Mouse (Mus musculus) embryonic facial prominence, embryonic 14.5 days (tissue): ENCODE results near the gene Ypel4. TPM values are rescaled to one million over a fixed set of nuclear protein-coding genes. Genes with fewer than 3 reads are reported as not detected.
A peak's percentile ranks its signal among the peaks of the same experiment; 100 is the strongest.

Source experiments
- ATAC-seq: fragments of 200-750 bp; cut with Nextera tagmentation; 2 replicates; pipeline ENCODE4 v1.8.0; 2017; ENCODE audit warnings: low read depth, moderate number of reproducible peaks, moderate TSS enrichment
- DNase-seq: peaks from one replicate; pipeline ENCODE4 v3.0.0-alpha.2; 2015; ENCODE audit warnings: low spot score
- H3K27ac ChIP-seq: fragments of 300-500 bp; sonication (generic); replicated peaks from 2 replicates; pipeline ENCODE4 v1.5.1; 2014; ENCODE audit warnings: low read depth, mild to moderate bottlenecking, low read length, moderate library complexity
- H3K27me3 ChIP-seq: fragments of 300-500 bp; sonication (generic); replicated peaks from 2 replicates; pipeline ENCODE4 v1.6.1; 2014; ENCODE audit warnings: low read length; ENCODE audit not compliant: control insufficient read depth, insufficient read depth
- H3K36me3 ChIP-seq: fragments of 300-500 bp; sonication (generic); 2 replicates; pipeline ENCODE4 v1.6.1; 2014; ENCODE audit warnings: low read length, mixed read lengths; ENCODE audit not compliant: control insufficient read depth, insufficient read depth
- H3K4me1 ChIP-seq: fragments of 300-500 bp; sonication (generic); 2 replicates; pipeline ENCODE4 v1.6.1; 2014; ENCODE audit warnings: antibody characterized with exemption, low read length; ENCODE audit not compliant: control insufficient read depth, insufficient read depth
- H3K4me2 ChIP-seq: fragments of 300-500 bp; sonication (generic); 2 replicates; pipeline ENCODE4 v1.6.1; 2014; ENCODE audit warnings: low read depth, mild to moderate bottlenecking, low read length, moderate library complexity, mixed read lengths
- H3K4me3 ChIP-seq: fragments of 300-500 bp; sonication (generic); 2 replicates; pipeline ENCODE4 v1.5.1; 2014; ENCODE audit warnings: low read depth, mild to moderate bottlenecking, low read length
- H3K9ac ChIP-seq: fragments of 300-500 bp; sonication (generic); 2 replicates; pipeline ENCODE4 v1.6.1; 2014; ENCODE audit warnings: low read depth, mild to moderate bottlenecking, low read length, moderate library complexity, mixed read lengths
- H3K9me3 ChIP-seq: fragments of 300-500 bp; sonication (generic); 2 replicates; pipeline ENCODE4 v1.6.1; 2016; ENCODE audit warnings: low read length; ENCODE audit not compliant: control insufficient read depth
- WGBS: fragments of 180-500 bp; shearing (Covaris S2); extraction: QIAGEN DNeasy Blood & Tissue Kit; methylation state at CpG from one replicate; pipeline ENCODE4 v1.1.7; 2014; 5-methylcytosine and 5-hydroxymethylcytosine counted together
- polyA plus RNA-seq: library from polyadenylated mRNA; unstranded; fragments of >200 nt; fragmentation: Nextera tagmentation; extraction: Ambion mirVana; gene quantifications from 2 replicates; pipeline ENCODE4 v1.2.1, GENCODE M21; 2014

Gene Ypel4
- 5.5 and 6.5 TPM in 2 replicates for polyA plus RNA-seq

GRCm38 (mm10) chr2:84733579-84734300 lies at the start of gene Ypel4:
Ypel4 (plus strand) TSS chr2:84734058.
- Histone ChIP-seq H3K27me3 (no peaks in the 10 kb centered on the region), H3K4me2 (peak within 1 kb of the TSS; percentile 70), H3K27ac (0 out of 2 replicates have a peak within 1 kb of the TSS, but pooled peaks have one; percentile 39), H3K9ac (peak within 1 kb of the TSS; percentile 68), H3K9me3 (no peaks in the 10 kb centered on the region), H3K4me3 (peak within 1 kb of the TSS; percentile 47), H3K4me1 (peaks cover 39% of the 10 kb centered on the region), H3K36me3 (no peaks in the 10 kb centered on the region)
- WGBS: 2% methylated on average over 8 of the region's 8 CpGs
- ATAC-seq (peak; percentile 64), DNase-seq (peak; percentile 66)

GRCm38 (mm10) chr2:84688080-84688844 lies 45.6 kb upstream of the Ypel4 start:
- Histone ChIP-seq H3K9me3 (no peaks in the 10 kb centered on the region), H3K4me3 (no peak overlapping the region), H3K4me2 (no peak overlapping the region), H3K4me1 (no peaks in the 10 kb centered on the region), H3K27ac (no peak overlapping the region), H3K36me3 (peaks cover 83% of the 10 kb centered on the region), H3K27me3 (no peaks in the 10 kb centered on the region), H3K9ac (no peak overlapping the region)
- DNase-seq (no peak), ATAC-seq (no peak)
- 77% methylated on average over 2 of the region's 2 CpGs for WGBS

- Histone ChIP-seq H3K27ac (no peak overlapping the region), H3K36me3 (peaks cover 90% of the 10 kb centered on the region), H3K4me3 (no peak overlapping the region), H3K9ac (no peak overlapping the region), H3K27me3 (no peaks in the 10 kb centered on the region), H3K4me1 (no peaks in the 10 kb centered on the region), H3K4me2 (no peak overlapping the region), H3K9me3 (no peaks in the 10 kb centered on the region)
- DNase-seq: no peak
- ATAC-seq: no peak; the same call in 1 of the 2 replicates
- 92% methylated on average over 12 of the region's 12 CpGs for WGBS
Measured at GRCm38 (mm10) chr2:84690050-84690449, 43.8 kb upstream of the Ypel4 start.

- no peak overlapping the region for H3K4me2 ChIP-seq
- DNase-seq: no peak
- no peak overlapping the region for H3K9ac ChIP-seq
- H3K36me3 ChIP-seq: peaks cover 83% of the 10 kb centered on the region
- WGBS: 91% methylated on average over 5 of the region's 5 CpGs
- no peak overlapping the region for H3K27ac ChIP-seq
- no peaks in the 10 kb centered on the region for H3K9me3 ChIP-seq
- no peaks in the 10 kb centered on the region for H3K4me1 ChIP-seq
- no peaks in the 10 kb centered on the region for H3K27me3 ChIP-seq
- H3K4me3 ChIP-seq: no peak overlapping the region
- no peak for ATAC-seq
Measured at GRCm38 (mm10) chr2:84695007-84695695, 38.7 kb upstream of the Ypel4 start.

GRCm38 (mm10) chr2:84703497-84703896 lies 30.4 kb upstream of the Ypel4 start:
- ATAC-seq (no peak), DNase-seq (no peak)
- H3K9me3 ChIP-seq: no peaks in the 10 kb centered on the region
- H3K36me3 ChIP-seq: peaks cover 83% of the 10 kb centered on the region
- no peaks in the 10 kb centered on the region for H3K27me3 ChIP-seq
- no peaks in the 10 kb centered on the region for H3K4me1 ChIP-seq
- no peak overlapping the region for H3K9ac ChIP-seq
- no peak overlapping the region for H3K4me2 ChIP-seq
- no peak overlapping the region for H3K27ac ChIP-seq
- 90% methylated on average over 1 of the region's 1 CpGs for WGBS
- H3K4me3 ChIP-seq: no peak overlapping the region

- H3K4me3 ChIP-seq: no peak overlapping the region
- WGBS: 76% methylated on average over 5 of the region's 5 CpGs
- no peaks in the 10 kb centered on the region for H3K4me1 ChIP-seq
- H3K4me2 ChIP-seq: no peak overlapping the region
- no peaks in the 10 kb centered on the region for H3K27me3 ChIP-seq
- no peak overlapping the region; the same call in 1 of the 2 replicates for H3K27ac ChIP-seq
- DNase-seq: no peak
- peaks cover 83% of the 10 kb centered on the region for H3K36me3 ChIP-seq
- H3K9me3 ChIP-seq: no peaks in the 10 kb centered on the region
- no peak overlapping the region for H3K9ac ChIP-seq
- ATAC-seq: no peak
Measured at GRCm38 (mm10) chr2:84704329-84704728, 29.5 kb upstream of the Ypel4 start.

GRCm38 (mm10) chr2:84705295-84705694 lies 28.6 kb upstream of the Ypel4 start:
- no peak for ATAC-seq
- peak; percentile 50 for DNase-seq
- Histone ChIP-seq H3K4me3 (no peak overlapping the region), H3K9ac (no peak overlapping the region), H3K4me1 (no peaks in the 10 kb centered on the region), H3K9me3 (no peaks in the 10 kb centered on the region), H3K36me3 (peaks cover 84% of the 10 kb centered on the region), H3K27me3 (no peaks in the 10 kb centered on the region), H3K4me2 (no peak overlapping the region), H3K27ac (no peak overlapping the region)
- 81% methylated on average over 1 of the region's 1 CpGs for WGBS

GRCm38 (mm10) chr2:84707523-84707922 lies 26.3 kb upstream of the Ypel4 start:
- Histone ChIP-seq H3K27me3 (no peaks in the 10 kb centered on the region), H3K4me2 (no peak overlapping the region), H3K4me3 (no peak overlapping the region), H3K9ac (no peak overlapping the region), H3K36me3 (peaks cover 81% of the 10 kb centered on the region), H3K9me3 (no peaks in the 10 kb centered on the region), H3K4me1 (no peaks in the 10 kb centered on the region), H3K27ac (no peak overlapping the region)
- DNase-seq (peak; percentile 17), ATAC-seq (no peak; the same call in 1 of the 2 replicates)
- 42% methylated on average over 1 of the region's 1 CpGs for WGBS
